Mouse (Mus musculus) fibroblast of lung, adult 2 months (primary cell): ENCODE data around the gene Hoxa7.

Experiments used
- DNase-seq: peaks from one replicate; pipeline ENCODE4 v3.0.0-alpha.2; 2011; ENCODE audit warnings: low read depth

The Hoxa7 gene

GRCm38 (mm10) chr6:52200073-52200750 is 21.4 kb downstream of the Hoxa7 start:
- DNase-seq = no peak

- DNase-seq = no peak
These were observed 24.4 kb downstream of the Hoxa7 start for GRCm38 (mm10) chr6:52197271-52197670.

GRCm38 (mm10) chr6:52196811-52197210 is 24.8 kb downstream of the Hoxa7 start:
- DNase-seq = no peak

- DNase-seq = no peak
These were observed 27.0 kb downstream of the Hoxa7 start for GRCm38 (mm10) chr6:52194690-52195089.

- DNase-seq = no peak
These were observed 29.6 kb downstream of the Hoxa7 start for GRCm38 (mm10) chr6:52191860-52192550.

- no peak for DNase-seq
These were observed 30.5 kb downstream of the Hoxa7 start, which contains the start of gene Hoxa4 for GRCm38 (mm10) chr6:52190906-52191810. Gene Hoxa4, minus strand, starts transcription at chr6:52191753.

- DNase-seq = peak; percentile 27
These were observed 31.2 kb downstream of the Hoxa7 start for GRCm38 (mm10) chr6:52190410-52190809.

- DNase-seq = no peak
These were observed 31.7 kb downstream of the Hoxa7 start for GRCm38 (mm10) chr6:52189909-52190308.

- no peak for DNase-seq
These were observed 32.5 kb downstream of the Hoxa7 start for GRCm38 (mm10) chr6:52189172-52189591.

GRCm38 (mm10) chr6:52186500-52186899 is 35.2 kb downstream of the Hoxa7 start:
- DNase-seq = no peak

GRCm38 (mm10) chr6:52185834-52186233 is 35.8 kb downstream of the Hoxa7 start:
- DNase-seq = no peak

- no peak for DNase-seq
These were observed 36.4 kb downstream of the Hoxa7 start for GRCm38 (mm10) chr6:52185222-52185621.

- DNase-seq = no peak
These were observed 37.0 kb downstream of the Hoxa7 start for GRCm38 (mm10) chr6:52184668-52185067.

GRCm38 (mm10) chr6:52183311-52184080 is 38.2 kb downstream of the Hoxa7 start:
- DNase-seq = no peak

- no peak for DNase-seq
These were observed 38.9 kb downstream of the Hoxa7 start for GRCm38 (mm10) chr6:52182793-52183192.

- DNase-seq = no peak
These were observed 39.6 kb downstream of the Hoxa7 start for GRCm38 (mm10) chr6:52182030-52182429.

- no peak for DNase-seq
These were observed 40.9 kb downstream of the Hoxa7 start for GRCm38 (mm10) chr6:52180726-52181125.

GRCm38 (mm10) chr6:52180213-52180710 is 41.4 kb downstream of the Hoxa7 start:
- DNase-seq = no peak

GRCm38 (mm10) chr6:52179690-52180089 is 42.0 kb downstream of the Hoxa7 start:
- DNase-seq = no peak

- no peak for DNase-seq
These were observed 42.6 kb downstream of the Hoxa7 start for GRCm38 (mm10) chr6:52178918-52179665.

GRCm38 (mm10) chr6:52177806-52178205 is 43.8 kb downstream of the Hoxa7 start:
- no peak for DNase-seq
